Mouse (Mus musculus) midbrain, embryonic 10.5 days (tissue): ENCODE data around the gene Fbxw5. TPM values are rescaled to one million over a fixed set of nuclear protein-coding genes. Genes with fewer than 3 reads are reported as not detected.

Experiments
- DNase-seq: peaks from one replicate; pipeline ENCODE4 v3.0.0-alpha.2; 2017; ENCODE audit warnings: low spot score
- H3K27ac ChIP-seq: fragments of 300-500 bp; sonication (generic); replicated peaks from 2 replicates; pipeline ENCODE4 v1.5.1; 2016; ENCODE audit warnings: mild to moderate bottlenecking
- H3K27me3 ChIP-seq: fragments of 300-500 bp; sonication (generic); 2 replicates; pipeline ENCODE4 v1.6.1; 2016; ENCODE audit warnings: low read depth, mild to moderate bottlenecking; ENCODE audit not compliant: poor library complexity, severe bottlenecking
- H3K36me3 ChIP-seq: fragments of 300-500 bp; sonication (generic); 2 replicates; pipeline ENCODE4 v1.6.1; 2016; ENCODE audit warnings: mild to moderate bottlenecking, moderate library complexity
- H3K4me1 ChIP-seq: fragments of 300-500 bp; sonication (generic); 2 replicates; pipeline ENCODE4 v1.6.1; 2016
- H3K4me3 ChIP-seq: fragments of 300-500 bp; sonication (generic); 2 replicates; pipeline ENCODE4 v1.5.1; 2016; ENCODE audit warnings: mild to moderate bottlenecking, moderate library complexity
- H3K9me3 ChIP-seq: fragments of 300-500 bp; sonication (generic); replicated peaks from 2 replicates; pipeline ENCODE4 v1.6.1; 2016; ENCODE audit warnings: mild to moderate bottlenecking
- WGBS: fragments of 180-500 bp; shearing (Covaris S2); methylation state at CpG from one replicate; pipeline ENCODE4 v1.1.7; 2016; 5-methylcytosine and 5-hydroxymethylcytosine counted together
- polyA plus RNA-seq: library from polyadenylated mRNA; unstranded; fragments of >200 nt; fragmentation: Nextera tagmentation; extraction: Ambion mirVana; gene quantifications from 2 replicates; pipeline ENCODE4 v1.2.1, GENCODE M21; 2016

The Fbxw5 gene
- polyA plus RNA-seq = 91.2 and 108 TPM in 2 replicates

DNA sequence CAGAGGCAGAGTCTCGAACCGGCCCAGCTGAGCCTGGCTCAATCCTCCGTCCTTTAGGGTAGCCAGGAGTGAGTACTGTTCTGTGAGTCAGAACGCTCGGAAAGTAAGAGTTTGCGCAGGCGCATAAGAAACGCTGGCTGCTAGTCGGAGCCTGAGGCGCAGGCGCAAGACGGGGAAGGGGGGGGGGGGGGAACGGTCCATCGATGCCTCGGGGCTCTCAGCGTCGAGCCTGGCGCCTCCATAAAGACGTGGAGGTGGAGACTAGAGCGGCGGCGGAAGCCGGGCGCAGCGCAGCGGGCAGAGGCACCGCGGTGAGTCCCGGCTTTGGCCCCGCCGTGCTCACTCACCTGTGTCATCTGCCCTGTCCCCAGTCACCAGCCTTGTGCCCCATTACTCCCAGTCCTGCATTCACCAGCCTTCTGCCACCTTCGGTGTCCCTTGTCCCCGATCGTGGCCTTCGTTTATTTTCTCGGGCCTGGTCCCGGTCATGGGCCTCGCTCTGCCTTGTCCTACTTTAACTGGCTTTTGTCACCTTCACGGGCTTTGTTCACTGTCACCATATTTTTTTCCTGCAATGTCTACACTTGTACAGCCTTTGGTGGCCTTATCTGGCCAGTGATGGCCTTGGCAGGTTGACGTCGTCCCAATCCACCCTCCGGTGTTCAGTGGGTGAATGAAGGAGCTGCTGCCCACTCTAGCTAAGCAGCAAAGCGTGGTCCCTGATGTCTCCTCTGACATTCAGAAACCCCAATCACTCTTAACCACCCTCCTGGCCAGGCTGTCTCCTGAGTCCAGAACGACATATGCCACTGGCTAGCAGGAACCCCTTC, at the start of gene Fbxw5:
TSS of gene Fbxw5 (plus strand) at position 175 of the 830 bp plus-strand sequence.
- peak within 1 kb of the TSS; percentile 96 for H3K27ac ChIP-seq
- peak within 1 kb of the TSS; percentile 88 for H3K4me3 ChIP-seq
- DNase-seq = peak; percentile 96
- no peaks in the 10 kb centered on the region for H3K27me3 ChIP-seq
- peaks cover 36% of the 10 kb centered on the region for H3K36me3 ChIP-seq
- no peaks in the 10 kb centered on the region for H3K9me3 ChIP-seq
- peaks cover 31% of the 10 kb centered on the region for H3K4me1 ChIP-seq
- 2% methylated on average over 42 of the region's 44 CpGs for WGBS

DNA sequence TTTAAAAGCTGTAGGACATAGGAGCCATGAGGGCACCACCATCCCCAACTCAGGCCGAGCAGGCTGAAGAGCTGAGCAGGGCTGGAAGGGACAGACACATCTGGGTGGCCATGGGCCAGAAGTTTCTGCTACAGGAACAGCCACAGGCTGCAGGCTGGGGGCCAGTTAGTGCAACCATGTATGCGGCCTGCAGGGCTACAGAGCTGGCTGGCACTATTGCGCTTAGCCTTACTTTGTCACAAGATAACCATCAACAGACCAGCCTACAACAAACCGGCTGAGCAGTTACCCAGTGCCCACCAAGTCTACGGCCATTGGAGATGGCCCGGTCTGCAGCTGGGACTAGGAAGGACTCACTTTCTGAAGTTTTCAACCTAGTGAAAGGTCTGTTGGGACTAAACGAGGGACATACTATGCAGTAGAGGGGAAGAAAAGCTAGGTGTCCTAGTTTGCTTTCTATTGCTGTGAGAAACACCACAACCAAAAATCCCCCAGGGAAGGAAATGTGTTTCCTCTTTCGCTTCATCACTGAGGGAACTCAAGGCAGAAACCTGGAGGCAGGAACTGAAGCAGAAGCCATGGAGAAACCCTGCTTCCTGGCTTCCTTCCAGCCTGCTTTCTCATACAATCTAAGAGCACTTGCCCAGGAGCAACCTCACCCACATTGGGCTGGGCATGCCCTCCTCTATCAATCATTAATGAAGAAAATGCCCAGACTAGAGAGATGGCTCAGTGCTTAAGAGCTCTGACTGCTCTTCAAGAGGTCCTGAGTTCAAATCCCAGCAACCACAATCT, 49.5 kb upstream of the Fbxw5 start:
- WGBS = 87% methylated on average over 8 of the region's 8 CpGs
- Histone ChIP-seq H3K27ac (no peak overlapping the region), H3K4me3 (no peak overlapping the region), H3K9me3 (no peaks in the 10 kb centered on the region), H3K27me3 (no peaks in the 10 kb centered on the region), H3K4me1 (no peaks in the 10 kb centered on the region), H3K36me3 (peaks cover 24% of the 10 kb centered on the region)
- no peak for DNase-seq

DNA sequence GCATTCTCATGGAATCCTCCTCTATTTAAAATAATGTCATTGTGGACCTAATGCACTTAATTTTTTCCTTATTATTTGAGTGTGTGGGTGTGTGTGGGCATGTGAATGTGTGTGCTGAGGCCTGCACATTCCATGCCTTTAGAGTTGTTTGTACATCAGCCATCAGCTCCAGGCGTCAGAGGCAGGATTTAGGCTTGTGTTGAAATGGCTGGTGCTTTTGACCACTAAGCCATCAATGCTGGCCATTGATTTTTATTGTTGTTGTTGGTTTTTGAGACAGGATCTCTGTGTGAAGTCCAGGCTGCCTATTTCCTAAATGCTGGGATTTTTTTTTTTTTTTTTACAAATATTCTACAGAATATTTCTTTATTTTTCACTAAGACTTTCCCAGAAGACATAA, 47.6 kb upstream of the Fbxw5 start:
- Histone ChIP-seq H3K27ac (no peak overlapping the region), H3K9me3 (no peaks in the 10 kb centered on the region), H3K36me3 (peaks cover 5% of the 10 kb centered on the region; the same call in 1 of the 2 replicates), H3K4me3 (no peak overlapping the region), H3K27me3 (no peaks in the 10 kb centered on the region), H3K4me1 (no peaks in the 10 kb centered on the region)
- no peak for DNase-seq
- WGBS = 58% methylated on average over 1 of the region's 1 CpGs

DNA sequence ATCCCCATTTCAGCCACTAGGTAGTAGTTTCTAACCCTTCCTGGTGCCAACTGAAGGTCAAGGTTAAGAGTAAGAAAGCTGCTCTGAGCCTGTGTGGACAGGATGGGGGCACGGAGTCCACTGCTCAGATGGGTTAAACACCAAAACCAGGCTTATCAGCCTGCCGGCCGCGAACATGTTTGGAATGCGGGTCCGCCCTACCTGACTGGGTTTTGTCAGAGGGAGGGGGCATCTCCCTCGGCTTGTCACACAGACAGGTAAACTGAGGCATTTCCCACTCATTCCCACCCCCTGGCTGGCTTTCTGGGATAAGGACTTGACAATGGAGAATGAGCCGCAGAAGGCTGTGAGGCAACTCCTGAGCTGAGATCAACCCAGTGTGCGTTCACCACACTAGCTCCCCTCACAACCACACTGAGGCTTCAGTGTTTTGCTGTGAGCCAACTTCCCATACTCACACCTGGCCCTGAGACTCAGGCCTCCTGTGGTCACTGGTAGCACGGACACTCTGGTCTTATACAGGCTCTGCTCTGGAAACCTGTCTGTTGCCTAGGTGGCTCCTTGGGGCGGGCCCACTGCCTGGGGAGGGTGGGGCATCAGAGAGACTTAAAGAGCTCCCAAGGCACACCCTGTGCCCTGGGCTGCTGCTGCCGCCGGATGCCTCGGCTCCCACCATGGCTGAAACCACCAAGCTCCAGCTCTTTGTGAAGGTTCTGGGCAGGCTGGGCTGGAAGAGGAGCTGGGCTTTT, 44.2 kb upstream of the Fbxw5 start, which contains the start of gene Clic3:
TSS of gene Clic3 (plus strand) at position 634 of the 749 bp plus-strand sequence.
- Histone ChIP-seq H3K27me3 (no peaks in the 10 kb centered on the region), H3K9me3 (no peaks in the 10 kb centered on the region), H3K4me1 (peaks cover 23% of the 10 kb centered on the region), H3K27ac (no peak within 1 kb of the TSS), H3K36me3 (peaks cover 17% of the 10 kb centered on the region; the same call in 1 of the 2 replicates), H3K4me3 (no peak within 1 kb of the TSS)
- WGBS = 71% methylated on average over 14 of the region's 14 CpGs
- DNase-seq = no peak

DNA sequence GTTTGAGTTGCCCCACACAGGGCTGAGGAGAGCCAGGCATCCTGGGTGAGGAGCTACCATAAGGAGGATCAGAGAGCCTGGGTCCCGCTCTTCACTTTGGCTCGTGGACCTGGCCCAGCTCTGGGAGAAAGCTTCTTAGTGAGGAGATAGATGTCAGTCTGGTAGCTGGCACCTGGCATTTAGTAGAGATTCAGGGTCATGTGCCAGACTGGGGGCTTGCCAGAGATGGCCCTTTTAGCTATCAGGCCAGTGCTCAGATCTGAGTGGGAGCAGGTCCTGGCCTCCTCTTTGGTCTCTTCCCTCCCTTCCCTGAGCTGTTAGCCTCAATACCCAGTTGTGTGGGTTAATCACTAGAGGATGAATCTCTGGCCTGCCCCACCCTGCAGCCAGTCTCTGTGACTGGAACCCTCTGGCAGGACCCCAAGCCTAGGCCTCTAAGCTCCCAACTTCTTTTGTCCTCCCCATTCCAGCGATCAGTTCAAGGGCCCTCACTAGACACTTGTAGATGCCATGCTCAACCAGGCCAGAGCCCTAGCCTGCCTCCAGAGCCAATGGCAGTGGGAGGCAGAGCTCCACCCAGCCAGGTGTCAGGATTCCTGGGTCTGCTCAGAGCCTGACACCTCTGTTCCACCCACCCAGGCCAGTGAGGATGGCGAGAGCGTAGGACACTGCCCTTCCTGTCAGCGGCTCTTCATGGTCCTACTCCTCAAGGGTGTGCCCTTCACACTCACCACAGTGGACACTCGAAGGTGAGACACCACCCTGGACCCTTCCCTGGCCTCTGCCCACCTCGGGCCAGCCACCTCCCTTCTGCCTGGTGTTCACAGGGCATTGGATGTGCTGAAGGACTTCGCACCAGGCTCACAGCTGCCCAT, 43.3 kb upstream of the Fbxw5 start:
- 84% methylated on average over 9 of the region's 9 CpGs for WGBS
- Histone ChIP-seq H3K27me3 (no peaks in the 10 kb centered on the region), H3K27ac (no peak overlapping the region), H3K4me1 (peaks cover 25% of the 10 kb centered on the region), H3K36me3 (peaks cover 17% of the 10 kb centered on the region; the same call in 1 of the 2 replicates), H3K4me3 (no peak overlapping the region), H3K9me3 (no peaks in the 10 kb centered on the region)
- no peak for DNase-seq

DNA sequence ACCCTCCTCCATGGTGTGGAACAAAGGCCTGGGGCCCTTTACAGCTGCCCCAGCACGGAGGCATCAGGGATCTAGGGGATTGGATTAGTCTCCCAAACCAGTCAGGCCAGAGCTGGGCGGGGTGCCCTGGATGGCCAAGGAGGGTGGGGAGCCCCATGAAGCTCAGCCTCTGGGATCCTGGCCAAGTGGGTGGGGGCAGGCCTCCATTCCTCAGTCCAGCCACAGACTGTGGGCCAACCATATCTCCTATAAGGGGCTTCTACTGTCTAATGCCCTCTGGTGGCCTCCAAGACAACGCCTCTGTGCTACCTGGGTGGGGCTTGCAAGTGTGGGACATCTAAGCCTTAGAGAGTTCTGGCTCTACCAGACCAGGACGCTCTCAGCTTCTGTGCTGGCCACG, 41.6 kb upstream of the Fbxw5 start:
- H3K27ac ChIP-seq = no peak overlapping the region
- DNase-seq = no peak
- no peak overlapping the region for H3K4me3 ChIP-seq
- H3K36me3 ChIP-seq = peaks cover 17% of the 10 kb centered on the region; the same call in 1 of the 2 replicates
- WGBS = 84% methylated on average over 5 of the region's 5 CpGs
- no peaks in the 10 kb centered on the region for H3K27me3 ChIP-seq
- H3K4me1 ChIP-seq = peaks cover 25% of the 10 kb centered on the region
- H3K9me3 ChIP-seq = no peaks in the 10 kb centered on the region

DNA sequence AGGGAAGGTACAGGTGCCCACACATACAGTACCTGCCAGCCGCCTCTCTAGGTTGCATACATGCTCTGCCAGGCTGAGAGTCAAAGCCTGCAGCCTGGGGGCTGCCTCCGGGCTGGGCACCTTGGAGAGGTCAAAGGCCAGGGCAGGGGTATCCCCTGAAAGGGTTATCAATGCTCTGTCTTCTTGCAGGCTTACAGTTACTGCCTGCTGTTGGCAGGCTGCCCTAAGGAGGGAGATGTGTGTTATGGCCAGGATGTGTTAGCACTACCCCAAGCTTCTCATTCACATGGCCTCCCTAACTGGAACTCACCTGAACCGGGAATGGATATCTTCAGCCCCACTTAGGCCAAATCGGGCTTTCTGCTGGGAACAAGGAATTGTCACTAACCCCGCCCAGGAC, 40.4 kb upstream of the Fbxw5 start:
- 36% methylated on average over 5 of the region's 5 CpGs for WGBS

DNA sequence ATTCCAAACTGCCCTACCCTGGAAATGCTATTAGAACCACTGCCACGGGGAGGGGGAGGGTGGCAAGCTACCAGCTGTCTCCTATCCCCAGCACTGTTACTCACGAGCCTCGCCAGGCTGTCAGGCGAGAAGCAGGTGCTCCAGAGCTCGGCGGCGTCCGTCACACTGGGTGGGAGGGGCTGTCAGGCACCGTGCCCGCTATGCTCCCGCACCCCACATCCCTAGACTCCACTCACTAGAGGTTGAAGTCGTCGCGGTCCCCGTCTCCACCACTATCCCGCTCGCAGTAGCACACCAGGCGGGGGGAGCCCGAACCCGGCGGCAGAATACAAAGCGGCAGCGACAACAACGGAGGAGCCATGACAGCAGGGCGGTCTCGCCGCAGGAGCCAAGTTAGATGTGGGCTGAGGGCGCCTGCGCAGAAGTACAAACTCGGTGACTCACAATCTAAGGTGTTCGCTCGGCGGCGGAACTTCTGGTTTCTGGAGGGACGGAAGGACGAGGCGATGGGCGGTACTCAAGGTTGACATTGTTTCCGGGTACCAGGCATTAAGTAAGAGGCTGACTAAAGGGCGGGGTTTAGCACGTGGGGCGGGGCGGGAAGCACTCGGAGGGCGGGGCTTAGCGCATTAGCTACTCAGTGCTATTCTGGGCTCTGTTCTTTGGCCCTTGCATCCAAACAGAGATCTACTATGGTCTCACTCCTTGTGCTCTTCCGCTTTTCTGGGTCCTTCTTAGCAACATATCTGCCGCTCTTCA, 39.8 kb upstream of the Fbxw5 start, which contains the start of gene Paxx:
TSS of gene Paxx (minus strand) at position 544 of the 759 bp plus-strand sequence.
- DNase-seq = peak; percentile 87
- Histone ChIP-seq H3K9me3 (no peaks in the 10 kb centered on the region), H3K27me3 (no peaks in the 10 kb centered on the region), H3K4me1 (peaks cover 29% of the 10 kb centered on the region), H3K4me3 (peak within 1 kb of the TSS; percentile 73), H3K36me3 (peaks cover 17% of the 10 kb centered on the region; the same call in 1 of the 2 replicates), H3K27ac (peak within 1 kb of the TSS; percentile 87)
- under 1% methylated on average over 48 of the region's 48 CpGs for WGBS

More for the DNA sequence above, 40.4 kb upstream of the Fbxw5 start:
- Histone ChIP-seq H3K36me3 (peaks cover 17% of the 10 kb centered on the region; the same call in 1 of the 2 replicates), H3K27ac (peak overlapping the region; percentile 87), H3K4me3 (peak overlapping the region; percentile 73), H3K27me3 (no peaks in the 10 kb centered on the region), H3K4me1 (peaks cover 25% of the 10 kb centered on the region), H3K9me3 (no peaks in the 10 kb centered on the region)
- no peak for DNase-seq

DNA sequence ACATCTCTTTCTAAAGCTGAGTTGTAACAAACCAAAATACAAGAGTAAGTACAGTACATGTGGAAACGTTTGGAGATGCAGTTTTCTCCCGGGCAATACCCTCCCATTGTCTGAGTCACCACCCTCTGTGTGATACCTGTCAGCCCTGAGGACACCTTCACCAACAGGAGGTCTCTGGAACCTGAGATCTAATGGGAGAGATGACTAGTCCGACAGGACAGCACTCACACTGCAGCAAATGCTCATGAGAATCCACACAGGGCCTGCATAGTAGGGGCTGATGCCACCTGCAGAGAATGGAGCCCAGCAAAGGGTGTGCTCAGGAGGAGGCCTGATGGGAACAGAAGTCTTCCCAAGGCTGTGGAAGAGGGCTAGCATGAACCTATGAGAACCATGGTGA, 39.1 kb upstream of the Fbxw5 start:
- Histone ChIP-seq H3K9me3 (no peaks in the 10 kb centered on the region), H3K4me1 (peaks cover 36% of the 10 kb centered on the region), H3K27ac (peak overlapping the region; percentile 87), H3K27me3 (no peaks in the 10 kb centered on the region), H3K36me3 (peaks cover 17% of the 10 kb centered on the region; the same call in 1 of the 2 replicates), H3K4me3 (peak overlapping the region; percentile 73)
- WGBS = 25% methylated on average over 3 of the region's 3 CpGs
- no peak for DNase-seq

DNA sequence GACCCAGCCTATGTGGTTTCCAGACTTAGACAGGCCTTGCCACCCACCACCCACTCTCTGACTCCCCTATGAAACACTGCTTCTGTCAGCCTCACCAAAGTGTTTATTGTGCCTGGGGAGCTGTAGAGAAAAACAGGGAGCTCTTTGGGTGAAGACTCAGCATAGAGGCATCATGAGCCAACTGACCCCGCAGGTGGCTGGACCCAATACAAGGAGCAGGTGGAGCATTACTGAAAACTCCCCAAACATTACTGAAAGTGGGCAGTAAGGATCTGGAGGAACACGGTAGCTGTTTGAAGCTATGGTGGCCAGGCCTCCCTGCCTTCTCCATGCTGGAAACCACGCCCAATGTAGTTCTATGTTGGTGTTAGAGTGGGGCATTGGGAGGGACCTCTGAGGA, 36.9 kb upstream of the Fbxw5 start:
- H3K9me3 ChIP-seq = no peaks in the 10 kb centered on the region
- H3K4me3 ChIP-seq = no peak overlapping the region
- DNase-seq = no peak
- WGBS = 84% methylated on average over 3 of the region's 3 CpGs
- H3K36me3 ChIP-seq = peaks cover 10% of the 10 kb centered on the region; the same call in 1 of the 2 replicates
- H3K4me1 ChIP-seq = peaks cover 50% of the 10 kb centered on the region
- no peak overlapping the region for H3K27ac ChIP-seq
- H3K27me3 ChIP-seq = no peaks in the 10 kb centered on the region

DNA sequence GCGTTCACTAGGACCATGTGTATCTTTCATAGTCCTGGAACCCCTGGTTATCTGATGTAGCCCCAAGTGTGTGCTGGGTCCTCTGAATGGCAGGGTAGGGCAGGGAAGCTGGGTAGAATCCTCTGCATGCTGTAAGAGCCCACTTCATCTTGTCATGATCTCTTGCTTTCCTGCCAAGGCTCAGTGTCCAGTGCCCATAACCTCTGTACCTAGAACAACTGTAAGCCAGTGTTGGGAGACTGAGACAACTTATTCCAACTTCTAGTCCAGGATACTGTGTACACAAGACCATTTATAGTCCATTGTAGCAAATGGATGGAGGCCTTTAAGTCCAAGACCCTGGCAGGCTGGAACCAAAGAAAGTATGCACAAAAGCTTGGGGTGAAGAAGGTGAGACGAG, 35.3 kb upstream of the Fbxw5 start:
- H3K36me3 ChIP-seq = no peaks in the 10 kb centered on the region
- peaks cover 38% of the 10 kb centered on the region for H3K4me1 ChIP-seq
- H3K4me3 ChIP-seq = no peak overlapping the region
- WGBS = 92% methylated on average over 2 of the region's 2 CpGs
- peak overlapping the region; percentile 74 for H3K27ac ChIP-seq
- no peak for DNase-seq
- no peaks in the 10 kb centered on the region for H3K9me3 ChIP-seq
- no peaks in the 10 kb centered on the region for H3K27me3 ChIP-seq
